Mouse (Mus musculus): Measurements from ENCODE around the gene Casq2. TPM values are rescaled to one million over a fixed set of nuclear protein-coding genes. Genes with fewer than 3 reads are reported as not detected.

The Casq2 gene
- polyA plus RNA-seq, 1 experiment from 2014 or later: 0.66 TPM

GRCm38 (mm10) chr3:102084833-102085491, 1.3 kb upstream of the Casq2 start:
- ATAC-seq (no peak), DNase-seq (no peak)
- Histone ChIP-seq H3K36me3 (replicated peaks; ENCODE audit: insufficient read depth, low read length) (no peaks in the 10 kb centered on the region), H3K27me3 (ENCODE audit: insufficient read depth, low read length) (no peaks in the 10 kb centered on the region), H3K4me2 (ENCODE audit: low read depth, low read length) (no peak overlapping the region), H3K4me1 (ENCODE audit: insufficient read depth) (peaks cover 2% of the 10 kb centered on the region; the same call in 1 of the 2 replicates), H3K4me3 (ENCODE audit: low read depth, low read length) (no peak overlapping the region), H3K9me3 (ENCODE audit: low read length) (no peaks in the 10 kb centered on the region), H3K9ac (replicated peaks) (no peak overlapping the region), H3K27ac (ENCODE audit: low read depth) (no peak overlapping the region)
- TF ChIP-seq EP300 (IDR thresholded peaks at IDR 0.05; ENCODE audit: low read depth) (no peak), CTCF (IDR thresholded peaks at IDR 0.05; ENCODE audit: low read depth) (no peak)
- WGBS (ENCODE audit: insufficient replicate concordance): 60% methylated on average over 13 of the region's 13 CpGs

GRCm38 (mm10) chr3:102085719-102086118, 496 bp upstream of the Casq2 start:
- TF ChIP-seq EP300 (IDR thresholded peaks at IDR 0.05; ENCODE audit: low read depth) (no peak), CTCF (IDR thresholded peaks at IDR 0.05; ENCODE audit: low read depth) (no peak)
- H3K9me3 ChIP-seq (ENCODE audit: low read length): no peaks in the 10 kb centered on the region
- 23% methylated on average over 12 of the region's 12 CpGs for WGBS (ENCODE audit: insufficient replicate concordance)
- DNase-seq (no peak), ATAC-seq (no peak)
- no peak overlapping the region for H3K4me3 ChIP-seq (ENCODE audit: low read depth, low read length)
- H3K27me3 ChIP-seq (ENCODE audit: insufficient read depth, low read length): no peaks in the 10 kb centered on the region
- no peak overlapping the region for H3K27ac ChIP-seq (ENCODE audit: low read depth)
- H3K4me1 ChIP-seq (ENCODE audit: insufficient read depth): peaks cover 2% of the 10 kb centered on the region; the same call in 1 of the 2 replicates
- H3K36me3 ChIP-seq (replicated peaks; ENCODE audit: insufficient read depth, low read length): no peaks in the 10 kb centered on the region
- no peak overlapping the region for H3K9ac ChIP-seq (replicated peaks)
- H3K4me2 ChIP-seq (ENCODE audit: low read depth, low read length): no peak overlapping the region

GRCm38 (mm10) chr3:102094841-102095240, 8.6 kb downstream of the Casq2 start:
- ATAC-seq: no peak
- Histone ChIP-seq H3K4me1 (ENCODE audit: insufficient read depth) (no peaks in the 10 kb centered on the region), H3K36me3 (replicated peaks; ENCODE audit: insufficient read depth, low read length) (no peaks in the 10 kb centered on the region), H3K9me3 (ENCODE audit: low read length) (no peaks in the 10 kb centered on the region), H3K9ac (replicated peaks) (no peak overlapping the region), H3K27ac (ENCODE audit: low read depth) (no peak overlapping the region), H3K4me2 (ENCODE audit: low read depth, low read length) (no peak overlapping the region), H3K27me3 (ENCODE audit: insufficient read depth, low read length) (no peaks in the 10 kb centered on the region), H3K4me3 (ENCODE audit: low read depth, low read length) (no peak overlapping the region)
- DNase-seq: no peak
- 78% methylated on average over 3 of the region's 3 CpGs for WGBS (ENCODE audit: insufficient replicate concordance)
- no peak for TF ChIP-seq CTCF (IDR thresholded peaks at IDR 0.05; ENCODE audit: low read depth)
- TF ChIP-seq EP300 (IDR thresholded peaks at IDR 0.05; ENCODE audit: low read depth): no peak

GRCm38 (mm10) chr3:102095412-102095811, 9.2 kb downstream of the Casq2 start:
- DNase-seq (no peak), ATAC-seq (no peak)
- Histone ChIP-seq H3K27me3 (ENCODE audit: insufficient read depth, low read length) (no peaks in the 10 kb centered on the region), H3K4me1 (ENCODE audit: insufficient read depth) (no peaks in the 10 kb centered on the region), H3K4me3 (ENCODE audit: low read depth, low read length) (no peak overlapping the region), H3K9me3 (ENCODE audit: low read length) (no peaks in the 10 kb centered on the region), H3K4me2 (ENCODE audit: low read depth, low read length) (no peak overlapping the region), H3K36me3 (replicated peaks; ENCODE audit: insufficient read depth, low read length) (no peaks in the 10 kb centered on the region), H3K27ac (ENCODE audit: low read depth) (no peak overlapping the region), H3K9ac (replicated peaks) (no peak overlapping the region)
- TF ChIP-seq EP300 (IDR thresholded peaks at IDR 0.05; ENCODE audit: low read depth): no peak
- 53% methylated on average over 5 of the region's 5 CpGs for WGBS (ENCODE audit: insufficient replicate concordance)

- H3K27ac ChIP-seq (ENCODE audit: low read depth): no peak overlapping the region
- DNase-seq: no peak
- H3K27me3 ChIP-seq (ENCODE audit: insufficient read depth, low read length): no peaks in the 10 kb centered on the region
- no peak overlapping the region for H3K9ac ChIP-seq (replicated peaks)
- 86% methylated on average over 8 of the region's 8 CpGs for WGBS (ENCODE audit: insufficient replicate concordance)
- ATAC-seq: no peak
- H3K36me3 ChIP-seq (replicated peaks; ENCODE audit: insufficient read depth, low read length): no peaks in the 10 kb centered on the region
- no peak for TF ChIP-seq EP300 (IDR thresholded peaks at IDR 0.05; ENCODE audit: low read depth)
- TF ChIP-seq CTCF (IDR thresholded peaks at IDR 0.05; ENCODE audit: low read depth): no peak
- H3K4me2 ChIP-seq (ENCODE audit: low read depth, low read length): no peak overlapping the region
- H3K4me3 ChIP-seq (ENCODE audit: low read depth, low read length): no peak overlapping the region
- H3K4me1 ChIP-seq (ENCODE audit: insufficient read depth): no peaks in the 10 kb centered on the region; the same call in 1 of the 2 replicates
- H3K9me3 ChIP-seq (ENCODE audit: low read length): no peaks in the 10 kb centered on the region
Observed at GRCm38 (mm10) chr3:102096366-102096765, 10.2 kb downstream of the Casq2 start.

- ATAC-seq: no peak
- H3K4me2 ChIP-seq (ENCODE audit: low read depth, low read length): no peak overlapping the region
- no peaks in the 10 kb centered on the region for H3K27me3 ChIP-seq (ENCODE audit: insufficient read depth, low read length)
- H3K36me3 ChIP-seq (replicated peaks; ENCODE audit: insufficient read depth, low read length): no peaks in the 10 kb centered on the region
- no peaks in the 10 kb centered on the region for H3K9me3 ChIP-seq (ENCODE audit: low read length)
- no peaks in the 10 kb centered on the region; the same call in 1 of the 2 replicates for H3K4me1 ChIP-seq (ENCODE audit: insufficient read depth)
- H3K9ac ChIP-seq (replicated peaks): no peak overlapping the region
- H3K27ac ChIP-seq (ENCODE audit: low read depth): no peak overlapping the region
- 75% methylated on average over 2 of the region's 2 CpGs for WGBS (ENCODE audit: insufficient replicate concordance)
- no peak overlapping the region for H3K4me3 ChIP-seq (ENCODE audit: low read depth, low read length)
- DNase-seq: no peak
- TF ChIP-seq CTCF (IDR thresholded peaks at IDR 0.05; ENCODE audit: low read depth) (no peak), EP300 (IDR thresholded peaks at IDR 0.05; ENCODE audit: low read depth) (no peak)
Observed at GRCm38 (mm10) chr3:102096976-102097375, 10.8 kb downstream of the Casq2 start.

Measured in liver, postnatal 0 days (tissue).